Mouse (Mus musculus) spleen, adult 2 months (tissue): Measurements from ENCODE around the gene Zdhhc17.

Experiments used
- CTCF ChIP-seq: fragments of 200-500 bp; IDR thresholded peaks from 2 replicates; pipeline ENCODE4 v1.5.1; 2011; ENCODE audit warnings: mild to moderate bottlenecking, inconsistent platforms; ENCODE audit not compliant: insufficient read depth, insufficient read length, insufficient replicate concordance; ENCODE audit errors: extremely low read depth
- POLR2A ChIP-seq: fragments of 200-500 bp; IDR thresholded peaks from 2 replicates; pipeline ENCODE4 v1.6.1; 2011; ENCODE audit warnings: low read depth, low read length, inconsistent platforms

DNA sequence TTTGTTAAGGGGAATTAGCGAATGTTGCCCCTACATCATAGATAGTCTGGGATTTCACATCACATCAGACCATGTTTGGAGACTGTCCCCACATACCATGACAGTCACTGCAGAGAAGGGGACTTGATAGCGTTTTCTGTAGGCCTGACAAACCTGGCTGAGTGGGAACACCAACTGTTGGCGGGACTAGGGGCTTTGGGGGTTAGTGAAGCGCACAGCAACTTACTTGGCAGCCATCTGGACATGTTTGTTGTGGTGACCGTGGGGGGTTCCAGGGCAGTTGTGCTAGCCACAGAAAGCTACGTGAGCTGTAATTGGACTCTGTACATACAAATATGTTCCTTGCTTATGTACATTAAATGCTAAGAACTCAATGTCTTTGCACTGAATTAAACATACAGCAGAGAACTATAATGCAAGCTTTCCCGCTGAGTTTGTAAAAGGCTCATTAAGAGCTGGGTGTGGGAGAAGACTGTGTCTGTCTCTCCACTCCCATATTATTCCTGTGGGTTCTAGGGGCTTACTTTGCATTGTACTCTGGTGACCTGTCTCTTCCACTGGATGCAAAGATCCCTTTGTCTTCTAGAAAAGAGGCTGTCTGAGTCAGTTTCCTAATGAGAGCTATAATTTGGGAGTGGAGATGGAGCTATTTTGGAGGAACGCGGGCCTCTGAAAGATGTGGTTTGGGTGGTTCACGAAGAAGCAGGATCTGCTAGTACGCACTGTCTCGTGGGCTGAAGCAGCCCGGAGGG, 78.6 kb downstream of the Zdhhc17 start:
- no peak for TF ChIP-seq CTCF
- TF ChIP-seq POLR2A = no peak
